9 mouse cellular contexts compared by ENCODE assay signal in genomic region chr9:43150075-43150474, GRCm38 (mm10). TPM values are rescaled to one million over a fixed set of nuclear protein-coding genes. Genes with fewer than 3 reads are reported as not detected.
DNase-seq lines count a peak whose midpoint lies in the region; ATAC-seq and TF ChIP-seq lines count a peak whose summit lies in the region.
"Had no signal": no experiment of that assay in that cellular context is flagged by ENCODE, and none has a peak within 500 bp of the region (broad histone marks: within the 10 kb centered on the region; RNA-seq: fewer than 3 reads in every experiment).

No protein-coding gene starts in this region.

- WGBS in heart, embryonic 12.5 days, result 9% methylated on average over 10 of the region's 10 CpGs
- 60% methylated on average over 10 of the region's 10 CpGs for WGBS in hindbrain, embryonic 11.5 days

- H3K4me3 ChIP-seq in MEL (ENCODE audit: control insufficient read depth in 1 of 2, insufficient read depth in 1 of 2, low read depth in 2 of 2, low read length in 2 of 2), result peak overlapping the region; percentile 30 to 46; a peak in 2 of 4 replicates
- H3K4me3 ChIP-seq in heart, embryonic 12.5 days, result no peak overlapping the region
- no peak overlapping the region for H3K4me3 ChIP-seq in hindbrain, embryonic 11.5 days (ENCODE audit: low read depth, low read length)

- peaks cover 0 to 15% of the 10 kb centered on the region in 2 experiments; a peak in 2 of 4 replicates for H3K36me3 ChIP-seq in MEL (ENCODE audit: control insufficient read depth in 1 of 2, insufficient read depth in 2 of 2, low read length in 2 of 2)
- no peaks in the 10 kb centered on the region for H3K36me3 ChIP-seq in heart, embryonic 12.5 days
- H3K36me3 ChIP-seq in hindbrain, embryonic 11.5 days (ENCODE audit: control insufficient read depth, insufficient read depth, low read length), result no peaks in the 10 kb centered on the region

- TF ChIP-seq CTCF in MEL (IDR thresholded peaks at IDR 0.05 in 2 of 3, conservative IDR thresholded peaks at IDR 0.05 in 1 of 3; ENCODE audit: control insufficient read depth in 1 of 3, insufficient read depth in 1 of 3, low read depth in 2 of 3, low read length in 3 of 3, poor library complexity in 1 of 3, severe bottlenecking in 1 of 3), result no peak

- H3K4me1 ChIP-seq in MEL (ENCODE audit: control insufficient read depth in 1 of 2, insufficient read depth in 2 of 2, low read length in 2 of 2), result peaks cover 6 to 33% of the 10 kb centered on the region in 2 experiments
- peaks cover 13% of the 10 kb centered on the region for H3K4me1 ChIP-seq in heart, embryonic 12.5 days (replicated peaks)
- no peaks in the 10 kb centered on the region for H3K4me1 ChIP-seq in hindbrain, embryonic 11.5 days (replicated peaks; ENCODE audit: control insufficient read depth, insufficient read depth, low read length)

- H3K9ac ChIP-seq in MEL (ENCODE audit: control insufficient read depth, low read depth, low read length, poor library complexity, severe bottlenecking), result no peak overlapping the region
- H3K9ac ChIP-seq in heart, embryonic 12.5 days, result no peak overlapping the region
- H3K9ac ChIP-seq in hindbrain, embryonic 11.5 days (ENCODE audit: low read depth, low read length), result no peak overlapping the region

- no peak for TF ChIP-seq RAD21 in MEL (IDR thresholded peaks at IDR 0.05; ENCODE audit: low read depth, low read length)

- TF ChIP-seq EP300 in MEL (IDR thresholded peaks at IDR 0.05; ENCODE audit: low read depth in 1 of 2, low read length in 2 of 2), result peak; percentile 72 to 77

- H3K79me2 ChIP-seq in MEL (ENCODE audit: control insufficient read depth, insufficient read depth, low read length, poor library complexity), result no peaks in the 10 kb centered on the region

- H3K9me3 ChIP-seq in MEL (replicated peaks; ENCODE audit: insufficient read depth, low read length), result no peaks in the 10 kb centered on the region
- H3K9me3 ChIP-seq in heart, embryonic 12.5 days (replicated peaks), result no peaks in the 10 kb centered on the region
- no peaks in the 10 kb centered on the region for H3K9me3 ChIP-seq in hindbrain, embryonic 11.5 days (ENCODE audit: control insufficient read depth, low read length)

- H3K27me3 ChIP-seq in MEL (ENCODE audit: control insufficient read depth in 1 of 2, insufficient read depth in 2 of 2, low read length in 2 of 2), result peaks cover 2 to 3% of the 10 kb centered on the region in 2 experiments
- H3K27me3 ChIP-seq in heart, embryonic 12.5 days (replicated peaks), result peaks cover 36% of the 10 kb centered on the region
- no peaks in the 10 kb centered on the region for H3K27me3 ChIP-seq in hindbrain, embryonic 11.5 days (ENCODE audit: control insufficient read depth, insufficient read depth, low read length)

- ATAC-seq in frontal cortex, adult (ENCODE audit: low TSS enrichment), result peak; percentile 74
- ATAC-seq in heart, embryonic 12.5 days (ENCODE audit: insufficient number of reproducible peaks, low FRiP score), result peak; percentile 33; the same call in 1 of the 2 replicates
- ATAC-seq in activated CD4-positive, CD25-positive, alpha-beta regulatory T cell, adult 4 months, result no peak
- no peak for ATAC-seq in hindbrain, embryonic 11.5 days (ENCODE audit: low FRiP score)

- peak overlapping the region; percentile 36 for H3K27ac ChIP-seq in MEL (ENCODE audit: control insufficient read depth, low read depth, low read length)
- H3K27ac ChIP-seq in heart, embryonic 12.5 days (ENCODE audit: poor library complexity, severe bottlenecking), result no peak overlapping the region
- H3K27ac ChIP-seq in hindbrain, embryonic 11.5 days (ENCODE audit: low read depth, low read length), result no peak overlapping the region
- H3K27ac ChIP-seq: kidney, postnatal 0 days had no signal

- DNase-seq in frontal cortex, postnatal 10 days (ENCODE audit: low spot score in 2 of 2), result no peak
- peak; percentile 90 for DNase-seq in MEL (ENCODE audit: low read depth, low spot score)
- peak; percentile 41 for DNase-seq in left cerebral cortex, postnatal 4 days
- no peak for DNase-seq in thymus, postnatal 25 days
- no peak for DNase-seq in hindbrain, embryonic 11.5 days (ENCODE audit: low spot score)

- peak overlapping the region; percentile 56 for H3K4me2 ChIP-seq in heart, embryonic 12.5 days
- H3K4me2 ChIP-seq in hindbrain, embryonic 11.5 days (replicated peaks; ENCODE audit: low read depth, low read length), result no peak overlapping the region

- no peak for TF ChIP-seq POLR2A in MEL (IDR thresholded peaks at IDR 0.05; ENCODE audit: control insufficient read depth in 1 of 2, insufficient read depth in 1 of 2, low read depth in 1 of 2, low read length in 2 of 2, poor library complexity in 1 of 2)

- intact Hi-C loops in left cerebral cortex, postnatal 4 days (cut with DNase I), result no loop called here

TF ChIP-seq in MEL, 35 proteins besides CTCF, POLR2A, EP300 and RAD21 (continues in another document):
- TF ChIP-seq ZKSCAN1 (IDR thresholded peaks at IDR 0.05; ENCODE audit: low read depth, low read length), result no peak
- TF ChIP-seq TBP (IDR thresholded peaks at IDR 0.05; ENCODE audit: low read depth, low read length), result 0 out of 2 replicates have a peak, but pooled peaks have one; percentile 21
- TF ChIP-seq MYC (IDR thresholded peaks at IDR 0.05; ENCODE audit: low read depth, low read length), result peak; percentile 77; the same call in 1 of the 2 replicates
- TF ChIP-seq NELFE (IDR thresholded peaks at IDR 0.05; ENCODE audit: low read depth, low read length), result no peak
- TF ChIP-seq UBTF (IDR thresholded peaks at IDR 0.05; ENCODE audit: borderline replicate concordance, insufficient read depth, low read depth, low read length), result no peak
- no peak for TF ChIP-seq CHD2 (IDR thresholded peaks at IDR 0.05; ENCODE audit: low read length)
- 0 out of 2 replicates have a peak, but pooled peaks have one; percentile 9 for TF ChIP-seq ZNF384 (IDR thresholded peaks at IDR 0.05; ENCODE audit: low read depth, low read length)
- TF ChIP-seq GATA1 (IDR thresholded peaks at IDR 0.05; ENCODE audit: low read depth, low read length), result peak; percentile 94
- no peak for TF ChIP-seq POLR2AphosphoS2 (IDR thresholded peaks at IDR 0.05; ENCODE audit: low read length)
- TF ChIP-seq POLR2AphosphoS5 (IDR thresholded peaks at IDR 0.05; ENCODE audit: borderline replicate concordance, low read depth, low read length), result no peak
- TF ChIP-seq HCFC1 (IDR thresholded peaks at IDR 0.05; ENCODE audit: low read depth, low read length), result no peak
- TF ChIP-seq E2F4 (IDR thresholded peaks at IDR 0.05; ENCODE audit: borderline replicate concordance, low read depth, low read length), result 0 out of 2 replicates have a peak, but pooled peaks have one; percentile 36
- no peak for TF ChIP-seq ZC3H11A (IDR thresholded peaks at IDR 0.05; ENCODE audit: low read depth, low read length)
- TF ChIP-seq GABPA (IDR thresholded peaks at IDR 0.05; ENCODE audit: low read depth, low read length), result no peak
- TF ChIP-seq NRF1 (IDR thresholded peaks at IDR 0.05; ENCODE audit: insufficient read depth, low read depth, low read length, poor library complexity, severe bottlenecking), result peak; percentile 79
- TF ChIP-seq MAFK (IDR thresholded peaks at IDR 0.05; ENCODE audit: borderline replicate concordance, low read depth, low read length), result no peak
- TF ChIP-seq TCF12 (IDR thresholded peaks at IDR 0.05; ENCODE audit: low read depth, low read length), result peak; percentile 73
- peak; percentile 46; the same call in 1 of the 2 replicates for TF ChIP-seq BHLHE40 (IDR thresholded peaks at IDR 0.05; ENCODE audit: borderline replicate concordance, low read depth, low read length)
- TF ChIP-seq MEF2A (IDR thresholded peaks at IDR 0.05; ENCODE audit: extremely low read depth, insufficient replicate concordance, low read depth, low read length, poor library complexity, severe bottlenecking), result no peak
- 0 out of 2 replicates have a peak, but pooled peaks have one; percentile 4 for TF ChIP-seq TAL1 (IDR thresholded peaks at IDR 0.05; ENCODE audit: low read length)
- TF ChIP-seq MYB (IDR thresholded peaks at IDR 0.05; ENCODE audit: low read depth, low read length), result no peak
- TF ChIP-seq CHD1 (IDR thresholded peaks at IDR 0.05; ENCODE audit: low read depth, low read length), result no peak
- no peak for TF ChIP-seq ELF1 (IDR thresholded peaks at IDR 0.05; ENCODE audit: low read depth, low read length)
- TF ChIP-seq MAZ (IDR thresholded peaks at IDR 0.05; ENCODE audit: low read depth, low read length), result no peak; the same call in 1 of the 2 replicates
- peak; percentile 69 for TF ChIP-seq MXI1 (IDR thresholded peaks at IDR 0.05; ENCODE audit: low read depth, low read length)
- no peak for TF ChIP-seq JUND (IDR thresholded peaks at IDR 0.05; ENCODE audit: low read depth, low read length)
- TF ChIP-seq RCOR1 (IDR thresholded peaks at IDR 0.05; ENCODE audit: low read depth, low read length), result peak; percentile 82; the same call in 1 of the 2 replicates
- 0 out of 2 replicates have a peak, but pooled peaks have one; percentile 8 for TF ChIP-seq SMC3 (IDR thresholded peaks at IDR 0.05; ENCODE audit: low read depth, low read length)
- TF ChIP-seq KAT2A (conservative IDR thresholded peaks at IDR 0.05; ENCODE audit: low read depth, low read length), result no peak
- peak; percentile 86 for TF ChIP-seq ETS1 (IDR thresholded peaks at IDR 0.05; ENCODE audit: low read depth, low read length)

RNA-seq across cellular contexts. Expression of gene Tmem136, which starts 33.7 kb away (rescaled TPM):
- total RNA-seq in MEL (2012; rRNA removed), result 0.42 and 0.62 TPM in 2 replicates
- polyA plus RNA-seq in MEL (2012; ENCODE audit: insufficient read depth in 1 of 2, insufficient read length in 2 of 2, low read depth in 1 of 2, low replicate concordance in 2 of 2, missing spikeins in 1 of 2), result 1 to 10 TPM in 1 of 2 experiments, not detected in 1; 2.0 TPM
- 15.2 and 18.6 TPM in 2 replicates for polyA plus RNA-seq in heart, embryonic 12.5 days (2016; fragmentation: Nextera tagmentation; extraction: Ambion mirVana)
- total RNA-seq in left cerebral cortex, postnatal 4 days (2021), result 10 to 100 TPM; 17.2 to 18.4 TPM
- polyA plus RNA-seq in activated CD4-positive, CD25-positive, alpha-beta regulatory T cell, adult 4 months (2017; shearing (Covaris generic)), result 1 to 10 TPM; 3.0 to 3.1 TPM
- 16.9 and 19.2 TPM in 2 replicates for polyA plus RNA-seq in hindbrain, embryonic 11.5 days (2014; fragmentation: Nextera tagmentation; extraction: Ambion mirVana)

RNA-seq across cellular contexts. Expression of gene Arhgef12, which starts 43.0 kb away (rescaled TPM):
- 11.8 and 14.8 TPM in 2 replicates for total RNA-seq in MEL (2012; rRNA removed)
- 10 to 100 TPM; 14.7 to 33.5 TPM for polyA plus RNA-seq in MEL (2012; ENCODE audit: insufficient read depth in 1 of 2, insufficient read length in 2 of 2, low read depth in 1 of 2, low replicate concordance in 2 of 2, missing spikeins in 1 of 2)
- 13.3 and 13.9 TPM in 2 replicates for polyA plus RNA-seq in heart, embryonic 12.5 days (2016; fragmentation: Nextera tagmentation; extraction: Ambion mirVana)
- total RNA-seq in left cerebral cortex, postnatal 4 days (2021), result 100 to 1,000 TPM; 185 to 199 TPM
- polyA plus RNA-seq in activated CD4-positive, CD25-positive, alpha-beta regulatory T cell, adult 4 months (2017; shearing (Covaris generic)), result 10 to 100 TPM; 11.3 to 11.4 TPM
- 11.6 and 22.5 TPM in 2 replicates for polyA plus RNA-seq in hindbrain, embryonic 11.5 days (2014; fragmentation: Nextera tagmentation; extraction: Ambion mirVana)

Comparison
In these comparisons a context has a peak if more than half of its experiments do, and no peak if none do; other contexts are left out.
1. ATAC-seq: peak in frontal cortex, adult (single experiment) and heart, embryonic 12.5 days (single experiment); none in activated CD4-positive, CD25-positive, alpha-beta regulatory T cell, adult 4 months (single experiment) and hindbrain, embryonic 11.5 days (single experiment).
2. DNase-seq: peak in MEL (single experiment) and left cerebral cortex, postnatal 4 days (single experiment); none in frontal cortex, postnatal 10 days (0 of 2), thymus, postnatal 25 days (single experiment) and hindbrain, embryonic 11.5 days (single experiment).
3. H3K4me3 ChIP-seq: peak in MEL (2 of 2); none in heart, embryonic 12.5 days (single experiment) and hindbrain, embryonic 11.5 days (single experiment).